Mouse (Mus musculus): ENCODE results near the gene Clec3b.

GRCm38 (mm10) chr9:123186151-123186550 lies 35.4 kb downstream of the Clec3b start:
- TF ChIP-seq GATA1 (IDR thresholded peaks at IDR 0.05; ENCODE audit: low read length): no peak
- TF ChIP-seq TAL1 (IDR thresholded peaks at IDR 0.05; ENCODE audit: low read length): no peak
